Mouse (Mus musculus) adrenal gland, adult 8-10 months (tissue): ENCODE results near the gene Aspscr1. TPM values are rescaled to one million over a fixed set of nuclear protein-coding genes. Genes with fewer than 3 reads are reported as not detected.
"Not testable (repeated sequence)": the region's sequence is repeated elsewhere in the genome, so short reads cannot be mapped to it uniquely, and the experiment has no call there.

ENCODE experiments used
- DNase-seq: peaks from one replicate; pipeline ENCODE4 v3.0.0; 2022
- total RNA-seq, 4 experiments: library from RNA; stranded (reverse); gene quantifications; 2 replicates each; pipeline ENCODE4 v1.2.4; 2022

The Aspscr1 gene
- total RNA-seq, 4 experiments from 2014 or later = 101 to 108 (median 106) TPM

DNA sequence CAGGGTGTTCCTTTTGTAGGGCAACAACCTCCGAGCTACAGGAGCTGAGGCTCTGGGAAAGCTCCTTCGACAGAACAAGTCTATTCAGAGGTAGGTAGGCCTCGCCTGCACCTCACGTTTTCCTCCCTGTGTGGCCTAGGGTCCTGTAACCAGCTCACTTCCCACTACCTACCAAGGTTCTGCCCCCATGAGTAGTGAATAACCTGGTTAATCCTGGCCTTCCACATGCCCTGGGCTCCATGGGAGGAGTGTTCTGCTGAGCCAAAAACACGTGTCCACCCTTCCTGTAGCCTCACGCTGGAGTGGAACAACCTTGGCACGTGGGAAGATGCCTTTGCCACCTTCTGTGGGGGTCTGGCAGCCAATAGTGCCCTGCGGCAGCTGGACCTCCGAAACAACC is 42.4 kb downstream of the Aspscr1 start:
- no peak for DNase-seq

GRCm38 (mm10) chr11:120719242-120719641 is 46.5 kb downstream of the Aspscr1 start:
- DNase-seq = no peak

GRCm38 (mm10) chr11:120719841-120720376 is 47.1 kb downstream of the Aspscr1 start:
- DNase-seq = no peak

- peak; percentile 88 for DNase-seq
These were observed 47.7 kb downstream of the Aspscr1 start for GRCm38 (mm10) chr11:120720450-120720849.

- DNase-seq = no peak
These were observed 48.6 kb downstream of the Aspscr1 start, which contains the start of gene Rac3 for GRCm38 (mm10) chr11:120721124-120722066. Gene Rac3 (plus strand): TSS chr11:120721470.

GRCm38 (mm10) chr11:120722067-120722630 is 49.4 kb downstream of the Aspscr1 start:
- no peak for DNase-seq

DNA sequence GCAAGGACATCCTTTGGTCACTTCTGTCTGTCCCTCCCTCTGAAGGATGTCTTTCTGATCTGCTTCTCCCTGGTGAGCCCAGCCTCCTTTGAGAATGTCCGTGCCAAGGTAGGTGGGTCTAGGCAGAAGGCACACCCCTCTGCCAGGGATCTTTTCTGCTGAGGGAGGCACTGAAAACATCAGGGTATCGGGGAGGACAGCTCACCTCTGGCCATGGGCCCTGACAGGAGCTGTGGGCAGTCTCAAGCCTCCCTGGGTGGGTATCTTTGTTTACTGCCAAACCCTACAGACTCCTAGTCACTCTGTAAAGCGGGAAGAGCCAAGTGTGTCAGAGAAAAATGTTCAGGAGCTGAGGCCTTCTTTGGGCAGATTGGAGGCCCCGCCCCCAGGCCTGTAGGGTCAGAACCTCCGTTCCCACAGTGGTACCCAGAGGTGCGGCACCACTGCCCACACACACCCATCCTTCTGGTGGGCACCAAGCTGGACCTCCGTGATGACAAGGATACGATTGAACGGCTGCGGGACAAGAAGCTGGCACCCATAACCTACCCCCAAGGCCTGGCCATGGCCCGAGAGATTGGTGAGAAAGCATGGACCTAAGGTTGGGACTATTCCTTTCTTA is 50.1 kb downstream of the Aspscr1 start:
- no peak for DNase-seq

GRCm38 (mm10) chr11:120723509-120723908 is 50.7 kb downstream of the Aspscr1 start:
- DNase-seq = no peak

- no peak for DNase-seq
These were observed 53.7 kb downstream of the Aspscr1 start for GRCm38 (mm10) chr11:120726243-120727168.

DNA sequence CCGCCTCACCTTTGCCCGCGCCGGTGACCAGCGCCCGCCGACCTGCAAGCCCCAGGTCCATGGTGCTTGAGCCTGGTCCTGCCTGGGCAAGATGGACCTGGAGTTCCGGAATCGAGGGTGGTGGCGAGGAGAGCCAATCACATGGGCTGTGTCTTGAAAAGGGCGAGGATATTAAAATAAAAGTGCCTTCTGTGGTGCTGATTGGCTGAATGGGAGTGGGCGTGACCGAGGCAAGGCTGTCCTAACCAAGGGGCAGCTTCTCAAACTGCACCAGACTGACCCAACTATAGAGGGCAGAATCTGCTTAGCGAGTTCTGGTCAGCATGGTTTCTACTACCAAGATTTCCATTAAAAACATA is 54.4 kb downstream of the Aspscr1 start, which contains the start of gene Dcxr:
Dcxr (minus strand) TSS at position 113 of the 359 bp plus-strand sequence.
- peak; percentile 95 for DNase-seq

- DNase-seq = no peak
These were observed 54.8 kb downstream of the Aspscr1 start for GRCm38 (mm10) chr11:120727564-120727963.

GRCm38 (mm10) chr11:120728530-120729240 is 55.9 kb downstream of the Aspscr1 start:
- no peak for DNase-seq

DNA sequence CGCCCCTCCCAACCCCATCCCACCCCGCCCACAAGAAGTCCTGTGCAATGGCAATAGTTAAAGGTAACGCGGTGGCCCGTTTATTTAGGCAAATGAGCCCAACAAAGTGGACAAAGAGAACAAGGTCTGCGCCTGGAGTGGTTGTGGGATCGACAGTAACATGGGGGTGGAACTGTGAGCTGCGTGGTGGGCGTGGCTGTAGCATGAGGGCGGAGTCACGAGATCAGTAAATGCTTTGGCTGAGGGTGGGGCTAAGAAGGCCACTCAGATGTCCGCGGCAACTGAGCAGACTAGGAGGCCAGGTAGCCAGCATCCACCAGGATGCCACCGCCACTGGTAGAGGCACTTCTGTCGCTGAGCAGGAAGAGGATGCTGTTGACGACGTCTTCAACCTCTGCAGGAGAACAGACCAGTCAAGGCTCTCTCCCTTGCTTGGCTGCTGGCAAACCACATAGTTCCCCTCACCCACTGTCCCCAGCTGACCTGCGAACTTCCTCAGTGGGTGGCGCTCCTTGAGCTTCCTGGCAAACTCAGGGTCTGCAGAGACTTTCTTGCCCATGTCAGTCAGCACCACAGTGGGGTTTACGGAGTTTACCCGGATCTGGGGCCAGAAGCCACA is 56.8 kb downstream of the Aspscr1 start:
- not testable (repeated sequence) for DNase-seq

DNA sequence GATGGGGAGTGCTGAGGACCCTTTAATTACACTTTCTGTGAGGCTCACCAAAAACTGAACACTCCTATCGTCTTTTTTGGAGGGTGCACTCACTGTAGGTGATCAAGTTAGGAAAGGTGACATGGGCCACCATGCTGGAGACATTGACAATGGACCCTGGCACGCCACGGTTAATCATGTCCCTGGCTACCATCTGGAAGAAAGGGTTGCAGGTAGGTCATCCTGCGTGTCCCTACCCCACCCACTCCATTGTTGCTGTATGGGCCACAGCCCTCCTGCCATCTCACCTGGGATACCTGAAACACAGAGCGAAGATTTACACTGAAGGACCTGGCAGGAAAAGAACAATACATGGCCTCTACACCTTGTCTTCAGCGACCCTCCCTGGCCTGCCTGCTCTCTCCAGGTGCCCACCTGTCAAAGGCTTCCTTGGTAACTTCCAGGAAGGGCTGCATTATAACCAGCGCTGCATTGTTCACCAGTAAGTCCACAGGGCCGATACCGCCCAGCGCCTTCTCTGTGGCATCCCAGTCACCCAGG is 57.6 kb downstream of the Aspscr1 start:
- no peak for DNase-seq

- DNase-seq = no peak
These were observed 58.6 kb downstream of the Aspscr1 start for GRCm38 (mm10) chr11:120731395-120731794.

DNA sequence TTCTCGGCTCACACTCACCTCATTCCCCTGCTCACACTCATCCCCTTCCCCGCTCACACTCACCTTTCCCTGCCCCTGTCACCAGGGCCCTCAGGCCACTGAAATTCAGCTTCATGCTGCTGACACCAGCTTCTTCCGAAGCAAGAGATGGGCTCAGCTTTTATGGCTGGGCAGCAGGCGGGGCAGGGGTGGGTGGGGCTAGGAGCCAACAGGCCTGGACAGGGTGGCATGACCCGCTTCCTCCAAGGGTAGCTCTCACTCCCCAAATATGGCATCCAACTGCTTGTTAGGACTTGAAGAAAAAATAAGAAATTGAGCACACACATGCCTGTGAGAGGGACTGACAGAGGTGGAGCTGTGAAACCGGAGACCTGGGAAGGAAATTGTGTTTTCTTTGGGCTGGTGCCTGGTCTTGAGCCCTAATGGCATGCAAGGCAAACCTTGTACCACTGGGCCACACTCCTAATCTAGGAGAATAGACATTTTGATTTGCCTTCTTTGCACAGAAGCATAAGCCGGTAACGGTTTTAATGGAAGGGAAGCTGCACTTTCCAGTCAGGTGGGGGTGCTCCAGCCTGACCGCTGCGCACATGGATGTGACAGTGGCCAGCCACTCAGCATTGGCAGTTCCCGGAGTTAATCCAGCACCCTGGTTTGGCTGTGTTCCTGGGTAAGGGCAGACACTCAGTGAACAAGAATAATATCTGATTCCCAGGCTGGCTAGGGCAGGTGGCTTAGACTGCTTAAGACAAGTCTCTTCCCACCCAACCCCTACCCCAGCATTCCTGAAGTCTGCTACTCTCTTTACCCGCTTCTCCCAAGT is 59.3 kb downstream of the Aspscr1 start, which contains the start of gene Cbr2:
Cbr2 (minus strand) TSS at position 257 of the 823 bp plus-strand sequence.
- DNase-seq = no peak

- DNase-seq = peak; percentile 67
These were observed 60.7 kb downstream of the Aspscr1 start for GRCm38 (mm10) chr11:120733521-120733920.

DNA sequence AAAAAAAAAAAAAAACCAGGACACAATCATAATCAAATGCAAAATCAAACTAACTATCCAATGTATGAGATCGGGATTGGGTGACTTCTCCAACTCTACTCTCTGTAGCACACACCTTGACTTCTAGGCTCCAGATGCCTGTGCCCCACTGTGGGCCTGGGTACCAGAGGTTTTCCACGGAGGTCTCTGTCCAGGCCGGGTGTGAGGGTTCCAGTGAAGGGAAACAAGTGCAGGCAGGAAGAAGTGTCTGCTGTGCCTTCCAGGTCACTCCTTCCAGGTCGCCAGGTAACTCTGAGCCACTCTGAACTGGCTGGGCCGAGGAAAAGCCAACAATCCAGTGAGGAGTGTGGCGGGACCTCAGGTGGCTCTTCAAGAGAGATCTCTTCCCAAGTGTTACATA is 63.7 kb downstream of the Aspscr1 start:
- DNase-seq = no peak

DNA sequence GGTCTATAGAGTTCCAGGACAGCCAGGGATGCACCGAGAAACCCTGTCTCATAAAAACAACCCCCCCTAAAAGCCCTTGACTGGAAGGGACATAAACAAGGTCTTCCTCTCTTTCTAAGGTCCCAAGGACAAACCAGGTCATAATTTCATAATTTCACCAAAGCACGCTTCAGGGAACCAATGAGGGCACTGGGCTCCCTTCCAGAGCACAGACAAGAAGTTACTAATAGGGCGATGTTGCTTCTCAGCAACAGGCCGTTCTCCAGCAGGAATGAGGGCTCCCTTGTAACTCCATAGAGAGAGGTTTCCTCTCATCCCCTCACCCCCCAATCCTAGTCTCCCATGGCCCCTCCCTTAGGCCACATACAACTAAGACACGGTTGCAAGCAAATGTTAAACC is 68.2 kb downstream of the Aspscr1 start:
- DNase-seq = peak; percentile 68
